Mouse (Mus musculus) heart, postnatal 14 days (tissue): ENCODE data around the gene Tln2. TPM values are rescaled to one million over a fixed set of nuclear protein-coding genes. Genes with fewer than 3 reads are reported as not detected.
A peak's percentile ranks its signal among the peaks of the same experiment; 100 is the strongest.

Experiments
- DNase-seq, 2 experiments: peaks; one replicate each; pipeline ENCODE4 v3.0.0; 2021 to 2022
- intact Hi-C: fragments of 180-260 bp; cut with DNase I; formaldehyde crosslinking; loops from one replicate; pipeline ENCODE4 v1.15.1; 2025
- total RNA-seq, 2 experiments: library from RNA; stranded (reverse); gene quantifications; 2 replicates each; pipeline ENCODE4 v1.2.3; 2021

The Tln2 gene
- total RNA-seq, 2 experiments from 2014 or later: 77.2 to 87.0 TPM

GRCm38 (mm10) chr9:67236987-67237386 is 322.5 kb downstream of the Tln2 start:
- DNase-seq: no peak
- intact Hi-C loops: no loop called here

- intact Hi-C loops: no loop called here
Measured at GRCm38 (mm10) chr9:67235441-67236217, 323.9 kb downstream of the Tln2 start.

GRCm38 (mm10) chr9:67229033-67229432 is 330.5 kb downstream of the Tln2 start:
- no peak for DNase-seq
- intact Hi-C loops: no loop called here

More at GRCm38 (mm10) chr9:67235441-67236217, 323.9 kb downstream of the Tln2 start:
- DNase-seq: no peak

- intact Hi-C loops: no loop called here
- DNase-seq: peak; percentile 38 to 52
Measured at GRCm38 (mm10) chr9:67220388-67220787, 339.1 kb downstream of the Tln2 start.

- DNase-seq: no peak
Measured at GRCm38 (mm10) chr9:67218001-67218400, 341.5 kb downstream of the Tln2 start.

GRCm38 (mm10) chr9:67214191-67214985 is 345.1 kb downstream of the Tln2 start:
- DNase-seq: no peak
- intact Hi-C loops: loop anchor here (5.0 kb wide), 2 partner anchors 52 to 212 kb away; no protein-coding TSS in a partner anchor

More at GRCm38 (mm10) chr9:67218001-67218400, 341.5 kb downstream of the Tln2 start:
- intact Hi-C loops: loop anchor here (5.0 kb wide), 1 partner anchor 54 kb away; no protein-coding TSS in a partner anchor

- intact Hi-C loops: loop anchor here (1.0 to 5.0 kb wide), 3 partner anchors 51 to 211 kb away; no protein-coding TSS in a partner anchor
- DNase-seq: peak; percentile 84 to 90
Measured at GRCm38 (mm10) chr9:67213275-67213674, 346.2 kb downstream of the Tln2 start.

GRCm38 (mm10) chr9:67211220-67211619 is 348.3 kb downstream of the Tln2 start:
- no peak for DNase-seq
- intact Hi-C loops: loop anchor here (5.0 kb wide), 2 partner anchors 49 to 209 kb away; no protein-coding TSS in a partner anchor

GRCm38 (mm10) chr9:67209451-67209850 is 350.1 kb downstream of the Tln2 start:
- intact Hi-C loops: no loop called here
- DNase-seq: no peak

GRCm38 (mm10) chr9:67208420-67208819 is 351.1 kb downstream of the Tln2 start:
- intact Hi-C loops: no loop called here
- DNase-seq: no peak

- intact Hi-C loops: no loop called here
- DNase-seq: no peak
Measured at GRCm38 (mm10) chr9:67205175-67205574, 354.3 kb downstream of the Tln2 start.

- intact Hi-C loops: no loop called here
- DNase-seq: no peak
Measured at GRCm38 (mm10) chr9:67196609-67197008, 362.9 kb downstream of the Tln2 start.

- intact Hi-C loops: no loop called here
- no peak for DNase-seq
Measured at GRCm38 (mm10) chr9:67195306-67195705, 364.2 kb downstream of the Tln2 start.

- peak; percentile 27 to 62 for DNase-seq
- intact Hi-C loops: no loop called here
Measured at GRCm38 (mm10) chr9:67191488-67192331, 367.8 kb downstream of the Tln2 start.

GRCm38 (mm10) chr9:67187686-67188085 is 371.8 kb downstream of the Tln2 start:
- intact Hi-C loops: no loop called here
- DNase-seq: no peak

GRCm38 (mm10) chr9:67187182-67187581 is 372.3 kb downstream of the Tln2 start:
- intact Hi-C loops: no loop called here

GRCm38 (mm10) chr9:67184556-67184955 is 374.9 kb downstream of the Tln2 start:
- intact Hi-C loops: no loop called here
- no peak for DNase-seq

More at GRCm38 (mm10) chr9:67187182-67187581, 372.3 kb downstream of the Tln2 start:
- DNase-seq: no peak

GRCm38 (mm10) chr9:67183520-67183919 is 376.0 kb downstream of the Tln2 start:
- no peak for DNase-seq
- intact Hi-C loops: no loop called here

- DNase-seq: no peak
- intact Hi-C loops: no loop called here
Measured at GRCm38 (mm10) chr9:67182006-67182405, 377.5 kb downstream of the Tln2 start.

- DNase-seq: no peak
Measured at GRCm38 (mm10) chr9:67178709-67179108, 380.8 kb downstream of the Tln2 start.

More at GRCm38 (mm10) chr9:67178709-67179108, 380.8 kb downstream of the Tln2 start:
- intact Hi-C loops: no loop called here
